Mouse (Mus musculus): ENCODE data around the gene Cnpy2.

The Cnpy2 gene

DNA sequence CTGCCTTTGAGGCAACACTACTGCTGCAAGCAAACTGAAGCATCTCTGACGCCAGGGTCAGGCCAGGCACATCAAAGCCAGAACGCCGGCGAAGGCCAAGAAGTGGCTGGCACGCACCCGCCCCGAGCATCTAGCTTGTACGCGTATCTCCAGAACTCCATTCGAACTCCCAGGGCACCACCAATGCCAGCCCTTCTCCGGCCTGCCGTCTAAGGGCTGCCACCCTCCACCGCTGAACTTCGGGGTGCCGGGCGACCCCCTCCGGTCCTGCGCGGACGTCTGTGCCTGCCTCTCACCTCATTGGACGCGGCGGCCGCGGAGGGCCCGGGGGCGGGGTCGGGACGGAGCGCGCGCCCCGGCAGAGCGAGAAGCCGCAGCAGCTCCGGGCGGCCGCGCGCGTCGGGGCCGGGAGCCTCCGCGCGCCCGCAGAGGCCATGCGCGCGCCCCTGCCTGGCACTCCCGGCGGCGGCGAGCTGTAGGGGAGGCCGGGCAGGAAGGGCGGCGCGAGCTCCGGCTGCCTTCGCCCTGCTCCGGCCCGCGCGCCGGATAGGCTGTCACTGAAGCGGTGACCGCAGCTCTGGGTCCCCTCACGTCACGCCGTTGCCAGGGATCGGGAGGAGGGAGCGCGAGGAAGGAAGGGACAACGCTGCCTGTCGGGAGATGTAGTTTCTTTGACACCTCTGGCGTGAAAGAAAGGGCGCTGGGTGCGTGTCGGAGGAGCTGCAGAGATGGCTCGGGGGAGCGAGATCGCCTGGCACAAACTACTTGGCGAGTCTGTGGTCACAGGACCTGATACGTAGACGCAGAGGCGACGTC, 46.4 kb downstream of the Cnpy2 start, which contains the start of gene Coq10a:
Gene Coq10a (minus strand): TSS at position 596 of the 816 bp plus-strand sequence.
- peak; percentile 75 for DNase-seq (ENCODE audit: low spot score)

DNA sequence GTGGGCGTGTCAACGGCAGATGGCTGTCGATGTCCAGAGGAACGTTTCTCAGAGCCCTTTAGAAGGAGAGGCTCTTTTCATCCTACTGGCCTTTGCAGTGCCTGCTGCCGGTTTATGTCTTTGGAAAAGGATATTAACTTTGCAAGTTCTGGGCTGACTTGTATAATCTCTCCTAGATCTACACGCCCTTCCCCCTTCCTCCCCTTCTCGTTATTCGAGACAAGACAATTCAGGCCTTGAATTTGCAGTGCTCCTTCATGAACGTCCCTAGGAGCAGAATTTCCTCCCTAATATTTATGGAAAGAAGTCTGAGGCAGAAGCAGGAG, 46.9 kb downstream of the Cnpy2 start:
- no peak for DNase-seq (ENCODE audit: low spot score)

DNA sequence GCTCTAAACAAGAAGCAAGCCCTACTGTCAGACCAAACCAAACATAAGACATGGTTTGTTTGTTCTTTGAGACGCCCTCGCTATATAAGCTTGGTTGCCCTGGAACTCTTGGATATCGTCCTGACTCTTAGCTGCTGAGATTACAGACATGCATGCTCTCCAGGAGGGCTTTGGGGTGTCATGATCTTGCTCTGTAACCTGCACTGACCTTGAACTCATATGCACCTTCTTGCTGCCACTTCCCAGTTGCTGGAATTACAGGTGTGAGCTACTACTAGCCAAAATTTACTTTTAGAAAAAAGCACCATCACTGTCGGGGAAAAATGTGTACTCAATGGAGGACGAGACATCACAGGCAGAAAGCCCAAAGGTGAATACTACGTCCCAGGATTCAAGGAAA, 47.3 kb downstream of the Cnpy2 start:
- no peak for DNase-seq (ENCODE audit: low spot score)

DNA sequence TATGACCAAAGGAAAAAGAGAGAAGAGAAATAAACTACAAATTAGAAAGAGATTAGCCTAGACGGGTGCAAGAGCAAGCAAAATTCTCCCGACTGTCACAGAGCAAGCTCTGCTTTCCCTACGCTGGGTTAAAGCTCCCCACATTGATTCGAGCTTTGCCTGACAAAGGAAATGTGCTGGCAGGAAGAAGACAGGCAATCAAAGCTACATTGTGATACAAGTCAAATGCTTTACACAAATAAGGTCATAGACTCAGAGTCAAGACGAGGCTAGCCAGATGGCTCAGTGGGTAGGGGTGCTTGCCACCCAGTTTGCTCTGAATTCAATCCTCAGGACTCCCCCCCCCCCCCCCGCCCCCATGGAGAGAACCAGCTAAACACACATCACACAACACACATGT, 47.8 kb downstream of the Cnpy2 start:
- DNase-seq (ENCODE audit: low spot score): no peak

DNA sequence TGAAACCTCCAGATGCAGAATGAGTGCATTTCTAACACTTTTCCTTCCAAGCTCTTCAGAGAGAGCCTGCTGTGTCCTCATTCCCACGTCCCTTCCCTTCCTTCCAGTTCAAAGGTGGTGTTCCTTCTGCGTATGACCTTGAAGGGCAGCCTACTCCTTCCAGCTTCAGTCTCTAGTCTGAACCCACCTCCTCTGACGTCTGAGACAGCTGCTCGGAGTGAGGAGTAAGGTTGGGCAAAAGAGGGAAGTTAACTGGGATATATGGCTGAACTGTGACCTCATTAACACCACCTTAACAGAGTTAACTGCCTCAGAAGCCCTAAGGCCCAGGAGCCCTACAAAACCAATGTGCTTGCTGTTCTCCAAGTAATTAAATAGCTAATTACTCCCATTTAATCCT, 48.3 kb downstream of the Cnpy2 start:
- DNase-seq (ENCODE audit: low spot score): no peak

DNA sequence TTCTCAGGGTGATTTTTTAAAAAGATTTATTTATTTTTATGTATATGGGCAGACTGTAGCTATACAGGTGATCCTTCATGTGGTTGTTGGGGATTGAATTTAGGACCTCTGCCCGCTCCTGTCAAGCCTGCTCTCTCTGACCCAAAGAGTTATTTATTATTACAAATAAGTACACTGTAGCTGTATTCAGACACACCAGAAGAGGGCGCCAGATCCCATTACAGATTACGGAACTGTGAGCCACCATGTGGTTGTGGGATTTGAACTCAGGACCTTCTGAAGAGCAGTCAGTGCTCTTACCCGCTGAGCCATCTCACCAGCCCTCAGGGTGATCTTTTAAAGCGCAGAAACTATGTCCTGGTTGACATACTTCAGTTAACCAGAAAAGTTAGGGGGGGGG, 49.9 kb downstream of the Cnpy2 start:
- DNase-seq (ENCODE audit: low spot score): no peak

DNA sequence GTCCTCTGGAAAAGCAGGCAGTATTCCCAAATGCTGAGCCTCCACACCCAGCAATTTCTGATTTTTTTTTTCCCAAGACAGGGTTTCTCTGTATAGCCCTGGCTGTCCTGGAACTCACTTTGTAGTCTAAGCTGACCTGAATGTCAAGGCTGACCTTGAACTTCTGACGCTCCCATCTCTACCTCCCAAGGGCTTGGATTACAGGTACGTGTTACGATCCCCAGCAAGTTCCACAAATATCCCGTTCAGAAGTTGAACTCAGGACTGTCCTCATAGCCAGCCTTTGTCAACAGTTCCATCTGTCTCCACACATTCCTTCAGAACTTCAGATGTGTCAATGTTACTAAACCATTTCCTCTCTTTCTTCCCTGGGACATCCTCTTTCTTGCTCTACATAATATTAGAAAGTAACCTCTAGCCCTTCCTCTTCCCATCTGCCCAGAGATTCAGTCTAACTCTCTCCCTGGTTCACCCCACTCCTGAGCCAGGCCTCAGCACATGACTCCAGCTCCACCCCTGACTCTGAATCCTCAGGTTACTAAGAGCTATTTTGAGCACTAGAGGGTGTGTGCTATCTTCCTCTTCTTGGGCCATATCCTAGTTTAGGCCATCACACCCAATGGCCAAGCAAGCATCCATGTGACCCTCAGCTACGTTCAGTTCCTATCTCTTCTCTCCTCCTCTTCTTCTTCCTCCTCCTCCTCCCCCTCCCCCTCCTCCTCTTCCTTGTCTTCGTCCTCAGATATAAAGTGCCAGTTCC, 50.9 kb downstream of the Cnpy2 start:
- no peak for DNase-seq (ENCODE audit: low spot score)

DNA sequence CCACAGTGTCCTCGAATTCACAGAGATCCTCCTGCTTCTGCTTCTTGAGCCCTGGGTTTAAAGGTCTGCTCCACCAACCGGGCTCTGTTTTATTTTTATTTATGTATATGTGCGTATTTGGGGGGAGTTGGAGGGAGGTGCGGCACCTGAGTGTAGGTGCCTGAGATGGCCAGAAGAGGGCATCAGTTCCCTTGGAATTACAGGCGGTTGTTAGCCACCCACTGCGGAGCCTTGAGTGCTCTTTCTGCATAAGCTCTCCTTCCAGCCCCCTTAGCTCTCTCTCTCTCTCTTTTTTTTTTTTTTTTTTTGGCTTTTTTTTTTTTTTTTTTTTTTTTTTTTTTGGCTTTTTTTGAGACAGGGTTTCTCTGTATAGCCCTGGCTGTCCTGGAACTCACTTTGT, 52.1 kb downstream of the Cnpy2 start:
- no peak for DNase-seq (ENCODE audit: low spot score)

DNA sequence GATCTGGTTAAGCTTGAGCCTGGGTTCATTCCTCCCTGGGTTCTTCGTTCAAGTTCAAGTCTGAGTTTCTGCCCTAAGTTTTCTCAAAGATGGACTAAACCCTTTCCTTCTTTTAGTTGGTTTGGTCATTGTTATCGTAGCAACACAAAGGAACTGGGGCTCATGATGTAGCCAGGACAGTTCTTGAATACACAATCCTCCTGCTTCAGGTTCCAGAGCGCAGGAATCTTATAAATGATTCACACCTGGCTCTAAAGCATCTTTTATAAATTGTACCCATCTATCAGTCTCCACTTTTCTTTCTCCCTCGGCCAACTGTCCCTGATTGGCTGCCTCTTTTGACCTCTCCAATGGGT, 53.8 kb downstream of the Cnpy2 start:
- no peak for DNase-seq (ENCODE audit: low spot score)

DNA sequence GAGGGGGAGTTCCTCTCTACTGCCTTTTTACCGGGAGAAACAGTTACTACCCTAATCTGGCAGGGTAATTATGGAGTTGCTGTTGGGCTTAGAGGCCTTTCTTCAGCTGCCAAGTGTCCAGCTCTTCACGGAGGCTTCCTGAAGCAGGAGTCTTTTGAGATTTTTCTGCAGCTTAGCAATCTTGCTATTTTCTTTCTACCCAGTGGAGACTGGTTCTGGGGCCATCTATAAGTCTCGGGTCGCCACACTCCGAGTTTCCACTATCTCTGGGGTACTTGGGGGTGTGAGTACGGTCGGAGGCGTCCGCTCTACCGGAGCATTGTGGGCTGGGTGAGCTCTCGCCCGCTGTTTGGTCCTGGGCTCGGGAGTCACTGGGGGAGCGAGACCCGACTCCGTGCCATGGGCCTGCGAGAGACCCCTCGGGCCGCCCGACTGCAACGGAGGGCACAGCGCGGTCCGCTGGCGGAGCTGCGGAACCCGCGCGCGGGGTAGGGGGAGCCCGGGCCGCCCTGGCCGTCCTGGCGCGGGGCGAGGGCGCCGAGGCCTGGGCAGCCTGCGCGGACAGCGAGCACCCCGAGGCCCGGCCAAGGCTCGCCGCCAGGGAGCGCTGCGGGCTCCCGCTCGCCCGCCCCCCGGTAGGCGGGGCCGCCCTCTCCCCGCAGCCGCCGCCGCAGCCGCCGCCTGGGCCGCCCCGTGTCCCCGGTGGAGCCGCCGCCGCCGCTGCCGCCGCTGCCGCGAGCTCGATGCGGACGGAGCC, 54.4 kb downstream of the Cnpy2 start, which contains the start of gene Ankrd52:
Gene Ankrd52 (plus strand): TSS at position 661 of the 757 bp plus-strand sequence.
- peak; percentile 86 for DNase-seq (ENCODE audit: low spot score)
